ENCODE assay signal across 8 mouse cellular contexts in genomic region chr1:177150344-177151021, GRCm38 (mm10).
DNase-seq lines count a peak whose midpoint lies in the region; ATAC-seq and TF ChIP-seq lines count a peak whose summit lies in the region.

No protein-coding gene starts in this region.

- no peak for TF ChIP-seq CTCF in heart, postnatal 0 days (IDR thresholded peaks at IDR 0.05; ENCODE audit: low read depth)

- H3K4me2 ChIP-seq in heart, postnatal 0 days (ENCODE audit: low read depth, low read length), result peak overlapping the region; percentile 23; the same call in 1 of the 2 replicates
- H3K4me2 ChIP-seq in limb, embryonic 14.5 days (replicated peaks; ENCODE audit: low read depth, low read length, severe bottlenecking), result no peak overlapping the region; the same call in 1 of the 2 replicates

- H3K27ac ChIP-seq in heart, postnatal 0 days (ENCODE audit: low read depth), result no peak overlapping the region
- no peak overlapping the region for H3K27ac ChIP-seq in limb, embryonic 14.5 days (replicated peaks; ENCODE audit: low read depth, low read length)

- no peaks in the 10 kb centered on the region for H3K4me1 ChIP-seq in heart, postnatal 0 days (ENCODE audit: control insufficient read depth, insufficient read depth)
- H3K4me1 ChIP-seq in limb, embryonic 14.5 days (ENCODE audit: control insufficient read depth, insufficient read depth, low read length), result peaks cover 9% of the 10 kb centered on the region

- H3K9me3 ChIP-seq in heart, postnatal 0 days (replicated peaks; ENCODE audit: control insufficient read depth, low read length), result no peaks in the 10 kb centered on the region
- H3K9me3 ChIP-seq in limb, embryonic 14.5 days (ENCODE audit: control insufficient read depth, low read length), result no peaks in the 10 kb centered on the region

- ATAC-seq in heart, postnatal 0 days (ENCODE audit: insufficient read depth, low read depth), result no peak
- peak; percentile 71 for ATAC-seq in limb, embryonic 14.5 days (ENCODE audit: low FRiP score, low read depth)

- WGBS in heart, postnatal 0 days, result 44% methylated on average over 11 of the region's 11 CpGs
- WGBS in limb, embryonic 14.5 days, result 15% methylated on average over 11 of the region's 11 CpGs

- no peak for TF ChIP-seq POLR2A in limb, embryonic 14.5 days (IDR thresholded peaks at IDR 0.05; ENCODE audit: borderline replicate concordance, extremely low read depth, insufficient read depth, insufficient read length)

- H3K4me3 ChIP-seq in heart, postnatal 0 days (ENCODE audit: low read depth, low read length), result no peak overlapping the region
- no peak overlapping the region for H3K4me3 ChIP-seq in limb, embryonic 14.5 days (replicated peaks; ENCODE audit: low read length)

- TF ChIP-seq EP300 in heart, postnatal 0 days (IDR thresholded peaks at IDR 0.05; ENCODE audit: low read depth), result no peak

- peak; percentile 8 for DNase-seq in heart, postnatal 0 days (ENCODE audit: low spot score)
- DNase-seq in heart, adult 18-20 months, result no peak
- peak; percentile 45 to 62 for DNase-seq in right cerebral cortex, postnatal 10 days (ENCODE audit: low spot score in 2 of 2)
- DNase-seq in right cerebral cortex, postnatal 25 days, result no peak
- peak; percentile 33 for DNase-seq in limb, embryonic 14.5 days (ENCODE audit: low spot score)
- peak; percentile 74 for DNase-seq in telencephalon, adult 2 months (ENCODE audit: low read depth, low spot score)
- no peak for DNase-seq in ovary, adult 18-20 months (ENCODE audit: low spot score)
- no peak for DNase-seq in ovary, postnatal 36 days (ENCODE audit: low spot score)

- H3K27me3 ChIP-seq in heart, postnatal 0 days (ENCODE audit: control insufficient read depth, insufficient read depth, low read length), result no peaks in the 10 kb centered on the region
- H3K27me3 ChIP-seq in limb, embryonic 14.5 days (ENCODE audit: control insufficient read depth, insufficient read depth, low read length), result no peaks in the 10 kb centered on the region

- no peak overlapping the region for H3K9ac ChIP-seq in heart, postnatal 0 days (replicated peaks; ENCODE audit: low read depth, low read length)
- H3K9ac ChIP-seq in limb, embryonic 14.5 days (ENCODE audit: low read depth, low read length, severe bottlenecking), result no peak overlapping the region

- no peaks in the 10 kb centered on the region for H3K36me3 ChIP-seq in heart, postnatal 0 days (replicated peaks; ENCODE audit: control insufficient read depth, insufficient read depth, low read length)
- no peaks in the 10 kb centered on the region for H3K36me3 ChIP-seq in limb, embryonic 14.5 days (ENCODE audit: control insufficient read depth, insufficient read depth, low read length)

Comparison
In these comparisons a context has a peak if more than half of its experiments do, and no peak if none do; other contexts are left out.
1. DNase-seq: peak in heart, postnatal 0 days (single experiment), right cerebral cortex, postnatal 10 days (2 of 2), limb, embryonic 14.5 days (single experiment) and telencephalon, adult 2 months (single experiment); none in heart, adult 18-20 months (0 of 2), right cerebral cortex, postnatal 25 days (single experiment), ovary, adult 18-20 months (single experiment) and ovary, postnatal 36 days (single experiment).